Mouse (Mus musculus): ENCODE data around the gene Gm10130.
"Not testable (repeated sequence)": the region's sequence is repeated elsewhere in the genome, so short reads cannot be mapped to it uniquely, and the experiment has no call there.

- TF ChIP-seq CTCF (IDR thresholded peaks at IDR 0.05; ENCODE audit: low read depth); EP300 (optimal IDR thresholded peaks at IDR 0.05): not testable (repeated sequence)
Measured at GRCm38 (mm10) chr2:150412146-150412545, 88.6 kb downstream of the Gm10130 start.
